Mouse (Mus musculus): Measurements from ENCODE around the gene Olfr146. TPM values are rescaled to one million over a fixed set of nuclear protein-coding genes. Genes with fewer than 3 reads are reported as not detected.

Gene Olfr146
- total RNA-seq (2021) = not detected

DNA sequence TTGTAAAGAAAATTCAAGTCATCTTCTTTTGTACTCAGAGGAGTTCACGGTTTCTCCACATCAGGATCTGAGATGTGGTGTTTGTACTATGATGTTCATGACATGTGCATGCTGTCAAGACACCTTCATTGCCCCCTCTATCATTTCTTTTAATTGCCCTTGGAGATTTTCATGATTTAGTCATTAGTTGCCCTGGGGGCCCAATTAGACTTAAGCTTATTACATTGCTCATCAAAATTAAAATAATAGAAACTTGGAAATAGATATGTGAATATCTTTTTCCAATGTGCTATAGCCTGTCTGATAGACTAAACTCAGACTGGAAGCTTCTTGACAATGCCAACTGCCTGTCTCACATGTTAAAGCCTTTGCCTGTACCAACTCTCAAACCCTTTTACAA lies at the start of gene Olfr146:
Olfr146 (minus strand) TSS at position 101 of the 400 bp plus-strand sequence.
- no peak for DNase-seq

DNA sequence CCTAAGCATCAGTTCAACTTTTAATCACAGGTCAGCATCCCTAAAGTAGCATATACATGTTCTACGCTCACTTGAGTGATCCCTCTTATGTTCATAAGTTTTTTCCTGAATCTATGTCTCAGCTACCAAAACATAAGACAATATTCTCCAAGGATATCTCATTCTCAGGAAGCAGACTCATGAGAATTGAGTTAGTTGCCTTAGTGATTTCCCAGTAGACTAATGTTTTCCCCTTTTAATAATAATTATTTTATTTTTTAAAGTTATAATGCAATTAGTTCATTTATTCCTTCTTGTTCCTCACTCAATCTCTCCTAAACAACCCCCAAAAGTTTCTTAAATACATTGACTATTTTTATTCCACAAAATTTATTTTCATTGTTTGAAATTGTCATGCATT lies 41.7 kb upstream of the Olfr146 start, which contains the start of gene Olfr937:
Olfr937 (minus strand) TSS at position 101 of the 400 bp plus-strand sequence.
- DNase-seq = no peak

- DNase-seq = no peak
Measured at GRCm38 (mm10) chr9:38999583-38999982, 23.6 kb downstream of the Olfr146 start, which contains the start of gene Olfr935. Olfr935 (minus strand) TSS chr9:38999683.

DNA sequence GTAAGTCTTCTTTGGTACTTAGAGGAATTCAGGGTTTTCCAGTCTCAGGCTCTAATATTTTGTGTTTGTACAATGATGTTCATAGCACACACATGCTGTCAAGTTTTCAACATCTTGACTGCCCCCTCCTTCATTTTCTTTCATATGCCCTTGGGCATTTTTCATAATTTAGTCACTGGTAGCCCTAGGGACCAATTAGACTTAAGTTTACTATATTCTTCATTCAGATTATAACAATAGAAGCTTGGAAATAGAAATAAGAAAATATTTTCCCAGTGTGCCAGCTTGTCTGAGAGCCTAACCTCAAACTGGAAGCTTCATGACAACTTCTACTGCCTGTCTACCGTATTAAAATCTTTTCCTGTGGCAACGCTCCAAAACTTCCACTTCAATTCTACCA lies 35.0 kb downstream of the Olfr146 start, which contains the start of gene Olfr934:
Olfr934 (minus strand) TSS at position 101 of the 400 bp plus-strand sequence.
- no peak for DNase-seq

GRCm38 (mm10) chr9:38972013-38972412 lies 51.2 kb downstream of the Olfr146 start, which contains the start of gene Olfr933:
Olfr933 (plus strand) TSS chr9:38972313.
- DNase-seq = no peak

Small RNA genes within 50 kb of the gene (microRNA-seq; reads per million reads assigned to microRNA genes)
- gene Gm25529 = 0 reads per million in 2 experiments

Other genes with a start within 250 kb of the Olfr146 start
- gene Olfr922, start 208.8 kb downstream of the Olfr146 start, total RNA-seq (2021) = not detected
- not detected for gene Olfr923, start 196.8 kb downstream of the Olfr146 start, total RNA-seq (2021)
- gene Olfr924, start 178.9 kb downstream of the Olfr146 start, total RNA-seq (2021) = not detected
- not detected for gene Olfr26, start 168.3 kb downstream of the Olfr146 start, total RNA-seq (2021)
- gene Olfr926, start 146.3 kb downstream of the Olfr146 start, total RNA-seq (2021) = not detected
- not detected for gene Olfr930, start 93.6 kb downstream of the Olfr146 start, total RNA-seq (2021)
- not detected for gene Olfr933, start 51.1 kb downstream of the Olfr146 start, total RNA-seq (2021)
- gene Olfr934, start 35.1 kb downstream of the Olfr146 start, total RNA-seq (2021) = not detected
- not detected for gene Olfr935, start 23.7 kb downstream of the Olfr146 start, total RNA-seq (2021)
- gene Olfr937, start 41.6 kb upstream of the Olfr146 start, total RNA-seq (2021) = not detected
- not detected for gene Olfr938, start 55.5 kb upstream of the Olfr146 start, total RNA-seq (2021)
- gene Olfr27, start 104.8 kb upstream of the Olfr146 start, total RNA-seq (2021) = not detected
- not detected for gene Olfr943, start 142.9 kb upstream of the Olfr146 start, total RNA-seq (2021)
- gene Olfr944, start 178.5 kb upstream of the Olfr146 start, total RNA-seq (2021) = not detected
- gene Olfr1537, start 226.6 kb upstream of the Olfr146 start, total RNA-seq (2021) = not detected